Mouse (Mus musculus): Measurements from ENCODE around the gene Plau. TPM values are rescaled to one million over a fixed set of nuclear protein-coding genes. Genes with fewer than 3 reads are reported as not detected.

Gene Plau
- polyA plus RNA-seq, 1 experiment from 2014 or later, result 0.49 TPM

- peak; percentile 93 for ATAC-seq
- Histone ChIP-seq H3K36me3 (no peaks in the 10 kb centered on the region), H3K27me3 (replicated peaks) (no peaks in the 10 kb centered on the region), H3K4me1 (peaks cover 33% of the 10 kb centered on the region), H3K27ac (peak overlapping the region; percentile 84), H3K9me3 (replicated peaks) (no peaks in the 10 kb centered on the region), H3K4me2 (peak overlapping the region; percentile 70), H3K9ac (peak overlapping the region; percentile 56), H3K4me3 (peak overlapping the region; percentile 43)
- 11% methylated on average over 10 of the region's 10 CpGs for WGBS (ENCODE audit: insufficient replicate concordance)
Measured at GRCm38 (mm10) chr14:20885091-20885888, 48.8 kb downstream of the Plau start.

- peaks cover 33% of the 10 kb centered on the region for H3K4me1 ChIP-seq
- H3K27ac ChIP-seq, result peak overlapping the region; percentile 84
- ATAC-seq, result no peak
- no peaks in the 10 kb centered on the region for H3K9me3 ChIP-seq (replicated peaks)
- 35% methylated on average over 4 of the region's 4 CpGs for WGBS (ENCODE audit: insufficient replicate concordance)
- H3K36me3 ChIP-seq, result no peaks in the 10 kb centered on the region
- peak overlapping the region; percentile 70 for H3K4me2 ChIP-seq
- H3K9ac ChIP-seq, result no peak overlapping the region
- no peak overlapping the region for H3K4me3 ChIP-seq
- no peaks in the 10 kb centered on the region for H3K27me3 ChIP-seq (replicated peaks)
Measured at GRCm38 (mm10) chr14:20886266-20886665, 49.8 kb downstream of the Plau start.

- no peak overlapping the region for H3K27ac ChIP-seq
- H3K4me3 ChIP-seq, result no peak overlapping the region
- H3K27me3 ChIP-seq (replicated peaks), result no peaks in the 10 kb centered on the region
- no peaks in the 10 kb centered on the region for H3K36me3 ChIP-seq
- H3K9ac ChIP-seq, result no peak overlapping the region
- no peaks in the 10 kb centered on the region for H3K9me3 ChIP-seq (replicated peaks)
- H3K4me2 ChIP-seq, result no peak overlapping the region
- WGBS (ENCODE audit: insufficient replicate concordance), result 78% methylated on average over 7 of the region's 7 CpGs
- ATAC-seq, result no peak
- H3K4me1 ChIP-seq, result peaks cover 46% of the 10 kb centered on the region
Measured at GRCm38 (mm10) chr14:20887541-20888085, 51.2 kb downstream of the Plau start.

- H3K27ac ChIP-seq, result peak overlapping the region; percentile 41
- no peak for ATAC-seq
Measured at GRCm38 (mm10) chr14:20891941-20892402, 55.5 kb downstream of the Plau start.

More at GRCm38 (mm10) chr14:20891941-20892402, 55.5 kb downstream of the Plau start:
- no peak overlapping the region for H3K9ac ChIP-seq
- peaks cover 19% of the 10 kb centered on the region for H3K4me1 ChIP-seq
- no peaks in the 10 kb centered on the region for H3K27me3 ChIP-seq (replicated peaks)
- H3K36me3 ChIP-seq, result no peaks in the 10 kb centered on the region
- H3K9me3 ChIP-seq (replicated peaks), result no peaks in the 10 kb centered on the region
- no peak overlapping the region for H3K4me3 ChIP-seq
- H3K4me2 ChIP-seq, result no peak overlapping the region
- WGBS (ENCODE audit: insufficient replicate concordance), result 34% methylated on average over 9 of the region's 9 CpGs

Other genes with a start within 250 kb of the Plau start
- 2.2 and 2.3 TPM in 2 replicates for gene Usp54, start 195.6 kb upstream of the Plau start, polyA plus RNA-seq (2016; fragmentation: Nextera tagmentation; extraction: Ambion mirVana)
- 0.38 TPM in 1 of 2 replicates, not detected in the other for gene Myoz1, start 180.1 kb upstream of the Plau start, polyA plus RNA-seq (2016; fragmentation: Nextera tagmentation; extraction: Ambion mirVana)
- 0.25 and 0.54 TPM in 2 replicates for gene Synpo2l, start 168.3 kb upstream of the Plau start, polyA plus RNA-seq (2016; fragmentation: Nextera tagmentation; extraction: Ambion mirVana)
- gene Sec24c, start 162.4 kb upstream of the Plau start, polyA plus RNA-seq (2016; fragmentation: Nextera tagmentation; extraction: Ambion mirVana), result 51.9 and 54.6 TPM in 2 replicates
- gene Fut11, start 141.7 kb upstream of the Plau start, polyA plus RNA-seq (2016; fragmentation: Nextera tagmentation; extraction: Ambion mirVana), result 10.2 and 11.5 TPM in 2 replicates
- 178 and 187 TPM in 2 replicates for gene Chchd1, start 133.7 kb upstream of the Plau start, polyA plus RNA-seq (2016; fragmentation: Nextera tagmentation; extraction: Ambion mirVana)
- gene Zswim8, start 129.1 kb upstream of the Plau start, polyA plus RNA-seq (2016; fragmentation: Nextera tagmentation; extraction: Ambion mirVana), result 10.7 and 11.1 TPM in 2 replicates
- gene Ndst2, start 102.1 kb upstream of the Plau start, polyA plus RNA-seq (2016; fragmentation: Nextera tagmentation; extraction: Ambion mirVana), result 22.4 and 24.9 TPM in 2 replicates
- gene Camk2g, start 42.6 kb upstream of the Plau start, polyA plus RNA-seq (2016; fragmentation: Nextera tagmentation; extraction: Ambion mirVana), result 13.2 and 15.6 TPM in 2 replicates
- gene Vcl, start 92.7 kb downstream of the Plau start, polyA plus RNA-seq (2016; fragmentation: Nextera tagmentation; extraction: Ambion mirVana), result 36.0 and 37.7 TPM in 2 replicates
- gene Ap3m1, start 215.8 kb downstream of the Plau start, polyA plus RNA-seq (2016; fragmentation: Nextera tagmentation; extraction: Ambion mirVana), result 42.9 and 43.4 TPM in 2 replicates
- 195 and 206 TPM in 2 replicates for gene Adk, start 215.9 kb downstream of the Plau start, polyA plus RNA-seq (2016; fragmentation: Nextera tagmentation; extraction: Ambion mirVana)